Mouse (Mus musculus) testis, adult 2 months (tissue): ENCODE measurements at regions not wholly inside any gene's neighbourhood (a gene's known extent, or its start where the extent isn't known, plus 50 kb on each side); places are given as distances from the start of the nearest gene placed in this dataset.

Experiments
- H3K27ac ChIP-seq: fragments of 200-500 bp; 2 replicates; pipeline ENCODE4 v1.5.1; 2012; ENCODE audit warnings: low read depth, low read length; ENCODE audit not compliant: control insufficient read depth, insufficient read depth
- H3K27me3 ChIP-seq: fragments of 200-500 bp; 2 replicates; pipeline ENCODE4 v1.6.1; 2012; ENCODE audit warnings: mild to moderate bottlenecking, low read length, moderate library complexity; ENCODE audit not compliant: control insufficient read depth, insufficient read depth
- H3K36me3 ChIP-seq: fragments of 200-500 bp; 2 replicates; pipeline ENCODE4 v1.6.1; 2012; ENCODE audit warnings: mild to moderate bottlenecking, low read length; ENCODE audit not compliant: control insufficient read depth, insufficient read depth
- H3K4me1 ChIP-seq: fragments of 200-500 bp; 2 replicates; pipeline ENCODE4 v1.6.1; 2012; ENCODE audit warnings: low read length; ENCODE audit not compliant: control insufficient read depth, insufficient read depth
- H3K4me3 ChIP-seq: fragments of 200-500 bp; 2 replicates; pipeline ENCODE4 v1.5.1; 2012; ENCODE audit warnings: low read depth, mild to moderate bottlenecking, low read length, moderate library complexity, mixed read lengths; ENCODE audit not compliant: control insufficient read depth
- CTCF ChIP-seq: fragments of 200-500 bp; IDR thresholded peaks from 2 replicates; pipeline ENCODE4 v1.5.1; 2012; ENCODE audit warnings: low read depth, mild to moderate bottlenecking, inconsistent platforms, low read length, moderate library complexity; ENCODE audit not compliant: control insufficient read depth, insufficient read depth, insufficient replicate concordance
- POLR2A ChIP-seq: fragments of 200-500 bp; IDR thresholded peaks from 2 replicates; pipeline ENCODE4 v1.6.1; 2012; ENCODE audit warnings: low read depth, mild to moderate bottlenecking, inconsistent platforms, low read length, moderate library complexity; ENCODE audit not compliant: control insufficient read depth

DNA sequence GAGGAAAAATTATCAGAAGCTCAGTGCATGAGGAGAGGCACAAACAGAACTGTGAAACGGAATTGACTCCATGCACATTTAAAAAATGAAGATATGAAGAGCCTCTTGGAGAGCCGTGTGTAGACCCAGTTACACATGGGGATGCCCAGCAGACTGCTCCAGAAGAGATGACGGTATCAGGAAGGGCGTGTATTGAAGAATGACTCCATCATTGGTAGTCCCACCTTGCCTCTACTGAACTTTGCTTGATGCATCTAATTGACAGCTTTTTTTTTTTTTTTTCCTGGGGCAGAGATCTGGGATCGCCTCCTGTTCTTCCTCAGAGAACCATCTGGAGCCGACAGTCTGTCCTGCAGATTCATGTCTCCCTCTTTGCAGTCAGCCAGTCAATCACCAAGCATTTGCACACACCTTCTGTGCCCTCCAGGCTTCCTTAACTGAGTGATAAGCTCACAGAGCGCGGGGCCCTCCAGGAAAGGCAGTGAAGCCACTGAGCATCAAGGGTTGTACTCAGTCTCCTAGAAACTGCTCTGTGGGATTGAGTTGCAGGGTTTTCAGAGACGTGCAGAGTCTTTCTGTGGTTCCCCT is 57.6 kb upstream of the D1Pas1 start:
- Histone ChIP-seq H3K27me3 (no peaks in the 10 kb centered on the region), H3K4me3 (no peak overlapping the region), H3K36me3 (no peaks in the 10 kb centered on the region), H3K4me1 (no peaks in the 10 kb centered on the region), H3K27ac (no peak overlapping the region)
- TF ChIP-seq POLR2A = no peak
- TF ChIP-seq CTCF = no peak

DNA sequence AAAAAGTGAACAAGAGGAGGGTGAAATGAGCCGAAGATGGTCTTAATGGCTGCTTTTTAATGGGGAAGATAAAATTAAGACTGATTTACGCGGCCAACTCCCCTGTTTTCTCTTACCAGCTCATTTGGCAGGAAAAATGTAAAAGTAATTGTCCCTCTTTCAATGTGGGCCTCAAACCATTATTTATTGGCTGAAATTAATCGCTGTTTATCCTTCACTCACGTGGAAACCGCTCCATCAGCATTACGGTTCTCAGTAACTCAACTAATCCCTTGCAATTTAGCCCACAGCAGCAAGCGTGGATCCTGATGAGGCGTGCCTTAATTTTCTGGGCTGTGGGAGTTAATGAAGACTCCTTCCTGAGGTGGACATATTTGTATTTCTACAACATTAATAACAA is 58.1 kb upstream of the D1Pas1 start:
- no peaks in the 10 kb centered on the region for H3K27me3 ChIP-seq
- H3K4me3 ChIP-seq = no peak overlapping the region
- no peaks in the 10 kb centered on the region for H3K4me1 ChIP-seq
- H3K36me3 ChIP-seq = no peaks in the 10 kb centered on the region
- no peak for TF ChIP-seq POLR2A
- TF ChIP-seq CTCF = no peak
- no peak overlapping the region for H3K27ac ChIP-seq

DNA sequence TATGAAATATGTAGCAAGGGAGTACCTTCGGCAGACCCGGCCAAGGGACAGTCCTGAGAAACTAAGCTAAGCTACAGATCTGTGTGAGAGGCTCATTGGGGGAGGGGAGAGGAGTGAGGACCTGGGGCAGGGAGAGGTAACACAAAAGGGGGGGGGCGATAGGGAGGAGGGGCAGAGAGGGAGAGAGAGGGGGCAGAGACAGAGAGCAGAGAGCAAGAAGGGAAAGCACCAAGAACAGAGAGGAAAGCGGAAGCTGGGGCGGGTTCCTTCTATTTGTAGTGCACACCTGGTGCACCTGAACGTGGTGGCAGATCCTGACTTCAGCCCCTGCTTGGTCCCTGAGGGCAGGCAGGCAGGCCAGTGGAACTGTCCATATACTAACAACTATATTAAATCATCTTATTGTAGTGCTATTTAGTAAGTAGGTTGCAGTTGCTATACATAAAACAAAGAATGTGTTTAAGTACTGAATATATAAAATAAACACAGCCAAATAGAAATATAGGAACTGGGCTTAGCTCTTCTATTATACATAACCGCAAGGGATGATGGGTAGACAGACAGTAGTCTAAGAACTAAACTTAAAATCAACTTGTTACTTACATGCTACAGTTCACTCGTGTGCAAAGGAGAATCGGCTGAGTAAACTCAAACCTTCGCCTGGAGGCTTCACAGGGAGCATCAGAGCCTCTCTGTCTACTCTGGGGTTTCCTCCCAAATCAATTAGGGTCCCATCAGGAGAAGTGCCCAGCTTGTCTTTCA is 59.6 kb upstream of the D1Pas1 start:
- no peak overlapping the region for H3K27ac ChIP-seq
- H3K36me3 ChIP-seq = no peaks in the 10 kb centered on the region
- H3K4me3 ChIP-seq = no peak overlapping the region
- H3K4me1 ChIP-seq = no peaks in the 10 kb centered on the region
- H3K27me3 ChIP-seq = no peaks in the 10 kb centered on the region
- no peak for TF ChIP-seq CTCF
- no peak for TF ChIP-seq POLR2A

DNA sequence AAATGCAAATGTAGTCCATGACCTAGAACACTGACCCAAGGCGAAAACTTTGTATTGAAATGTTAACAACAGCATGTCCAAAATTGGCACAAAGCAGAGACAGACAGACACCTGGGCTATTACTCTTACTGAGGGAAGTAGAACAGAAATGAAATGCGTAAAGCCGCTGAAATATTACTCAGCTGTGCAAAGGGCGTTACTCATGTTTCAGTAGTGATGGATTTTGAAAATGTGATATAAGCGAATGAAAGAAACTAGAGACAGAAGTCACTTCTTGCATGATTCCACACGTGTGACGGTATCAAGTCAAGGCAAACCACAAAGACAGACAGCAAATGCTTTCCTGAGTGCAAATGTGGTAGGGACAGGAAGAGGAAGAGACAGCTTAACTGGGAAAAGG is 61.3 kb upstream of the D1Pas1 start:
- H3K4me1 ChIP-seq = no peaks in the 10 kb centered on the region
- H3K4me3 ChIP-seq = no peak overlapping the region
- H3K27me3 ChIP-seq = no peaks in the 10 kb centered on the region
- H3K27ac ChIP-seq = no peak overlapping the region
- H3K36me3 ChIP-seq = no peaks in the 10 kb centered on the region
- TF ChIP-seq CTCF (no peak), POLR2A (no peak)

DNA sequence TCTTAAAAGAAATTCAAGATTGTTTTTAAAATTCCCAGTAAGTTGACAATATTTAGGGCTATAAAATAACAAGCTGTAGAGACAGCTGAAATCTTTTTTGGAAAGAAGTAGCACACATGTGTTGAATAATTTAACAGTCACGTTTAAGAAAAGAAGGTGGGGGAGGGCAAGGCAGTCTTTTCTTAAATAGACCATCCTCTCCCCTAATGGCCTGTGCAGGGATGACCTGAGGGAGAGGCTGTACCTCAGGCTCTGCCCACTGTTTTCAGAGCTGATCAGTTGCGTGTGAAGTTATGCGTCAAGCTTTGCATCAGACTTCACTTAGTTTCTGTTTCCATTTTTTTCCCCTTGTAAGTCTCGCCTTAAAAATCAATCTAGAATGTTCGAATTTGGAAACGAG is 65.7 kb upstream of the D1Pas1 start:
- no peak overlapping the region for H3K4me3 ChIP-seq
- TF ChIP-seq CTCF (no peak), POLR2A (no peak)
- no peaks in the 10 kb centered on the region for H3K36me3 ChIP-seq
- no peaks in the 10 kb centered on the region for H3K27me3 ChIP-seq
- no peaks in the 10 kb centered on the region for H3K4me1 ChIP-seq
- no peak overlapping the region for H3K27ac ChIP-seq

DNA sequence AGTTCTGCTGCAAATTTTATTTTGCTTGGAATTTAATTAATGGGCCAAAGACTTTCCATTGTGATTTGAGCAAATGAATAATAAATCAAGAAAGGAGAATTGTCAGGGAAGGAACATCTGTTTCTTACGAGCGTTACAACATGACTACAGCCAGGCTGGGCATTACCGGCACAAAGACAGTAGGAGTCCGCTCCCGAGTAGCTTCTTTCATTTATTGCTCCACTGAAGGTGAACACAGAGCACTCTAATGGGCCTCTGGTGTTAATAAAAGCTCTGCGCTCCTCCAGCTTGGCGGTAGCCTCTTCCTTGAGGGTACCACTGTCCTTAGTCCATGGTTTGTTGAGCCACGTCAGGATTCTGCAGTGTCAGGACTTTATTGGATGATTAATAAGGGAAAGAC is 69.0 kb upstream of the D1Pas1 start:
- H3K4me1 ChIP-seq = peaks cover 4% of the 10 kb centered on the region
- TF ChIP-seq POLR2A = no peak
- TF ChIP-seq CTCF = no peak
- no peaks in the 10 kb centered on the region for H3K27me3 ChIP-seq
- no peak overlapping the region for H3K27ac ChIP-seq
- no peaks in the 10 kb centered on the region for H3K36me3 ChIP-seq
- no peak overlapping the region for H3K4me3 ChIP-seq

DNA sequence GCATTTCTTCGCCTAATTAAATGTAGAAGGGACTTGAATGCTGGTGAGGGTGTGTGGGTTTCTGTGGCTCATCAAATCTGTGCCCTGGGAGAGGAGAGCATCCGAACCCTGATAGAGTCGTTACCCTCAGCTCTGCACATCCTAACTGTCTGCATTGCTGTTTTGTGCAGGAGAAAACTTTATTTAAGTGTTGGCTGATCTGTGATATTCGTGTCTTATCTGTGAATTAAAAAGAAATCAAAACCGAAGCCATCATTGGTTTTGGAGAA is 77.7 kb upstream of the D1Pas1 start:
- TF ChIP-seq POLR2A (no peak), CTCF (no peak)

More for the DNA sequence above, 77.7 kb upstream of the D1Pas1 start:
- Histone ChIP-seq H3K4me3 (no peak overlapping the region), H3K36me3 (no peaks in the 10 kb centered on the region), H3K27ac (no peak overlapping the region), H3K4me1 (no peaks in the 10 kb centered on the region), H3K27me3 (no peaks in the 10 kb centered on the region)
